Mouse (Mus musculus) erythroblast, embryonic 14.5 days (primary cell): ENCODE results near the gene Dmbt1. TPM values are rescaled to one million over a fixed set of nuclear protein-coding genes. Genes with fewer than 3 reads are reported as not detected.

Source experiments
- H3K27me3 ChIP-seq: 2 replicates; pipeline ENCODE4 v1.6.1; 2012; ENCODE audit warnings: inconsistent platforms; ENCODE audit not compliant: control insufficient read depth
- H3K36me3 ChIP-seq: 2 replicates; pipeline ENCODE4 v1.6.1; 2012; ENCODE audit warnings: mild to moderate bottlenecking, inconsistent platforms; ENCODE audit not compliant: control insufficient read depth
- H3K4me1 ChIP-seq: 2 replicates; pipeline ENCODE4 v1.6.1; 2012; ENCODE audit warnings: inconsistent platforms; ENCODE audit not compliant: control insufficient read depth
- H3K4me3 ChIP-seq: replicated peaks from 2 replicates; pipeline ENCODE3; 2012; ENCODE audit warnings: moderate library complexity, mild to moderate bottlenecking, inconsistent platforms
- H3K9me3 ChIP-seq: 2 replicates; pipeline ENCODE4 v1.6.1; 2012; ENCODE audit warnings: low read length, inconsistent platforms, mixed read lengths; ENCODE audit not compliant: control insufficient read depth
- GATA1 ChIP-seq: IDR thresholded peaks from 2 replicates; pipeline ENCODE4 v1.6.1; 2012; ENCODE audit warnings: low read length, inconsistent platforms, mixed read lengths
- TAL1 ChIP-seq: IDR thresholded peaks from 3 replicates; pipeline ENCODE4 v1.6.1; 2012; ENCODE audit warnings: low read length, inconsistent platforms, mixed read lengths
- polyA plus RNA-seq: library from polyadenylated mRNA; stranded (reverse); fragments of >175 nt; gene quantifications from 2 replicates; pipeline ENCODE4 v1.2.3, GENCODE M21; 2012

Gene Dmbt1
- not detected in 2 replicates for polyA plus RNA-seq

DNA sequence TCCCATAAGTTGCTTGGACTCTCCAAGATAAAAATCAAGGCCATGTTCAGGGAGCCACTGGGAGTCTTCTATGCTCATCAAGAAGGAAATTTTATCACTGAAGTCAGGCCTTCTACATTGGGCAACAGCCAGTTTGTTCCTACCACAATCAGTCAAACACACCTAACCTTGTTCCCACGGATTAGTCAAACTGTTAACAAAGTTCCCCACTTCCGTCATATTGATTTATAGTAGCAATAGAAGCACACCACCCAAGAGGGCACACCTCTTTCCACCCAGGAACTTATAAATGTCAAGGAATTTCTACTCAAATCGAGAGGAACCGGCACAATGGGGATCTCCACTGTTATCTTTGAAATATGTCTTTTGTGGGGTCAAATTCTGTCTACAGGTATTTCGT lies at the start of gene Dmbt1:
Gene Dmbt1 (plus strand): TSS at position 299 of the 400 bp plus-strand sequence.
- Histone ChIP-seq H3K9me3 (no peaks in the 10 kb centered on the region), H3K27me3 (no peaks in the 10 kb centered on the region), H3K4me3 (no peak within 1 kb of the TSS), H3K4me1 (no peaks in the 10 kb centered on the region), H3K36me3 (no peaks in the 10 kb centered on the region)
- no peak for TF ChIP-seq GATA1
- TF ChIP-seq TAL1, result no peak

DNA sequence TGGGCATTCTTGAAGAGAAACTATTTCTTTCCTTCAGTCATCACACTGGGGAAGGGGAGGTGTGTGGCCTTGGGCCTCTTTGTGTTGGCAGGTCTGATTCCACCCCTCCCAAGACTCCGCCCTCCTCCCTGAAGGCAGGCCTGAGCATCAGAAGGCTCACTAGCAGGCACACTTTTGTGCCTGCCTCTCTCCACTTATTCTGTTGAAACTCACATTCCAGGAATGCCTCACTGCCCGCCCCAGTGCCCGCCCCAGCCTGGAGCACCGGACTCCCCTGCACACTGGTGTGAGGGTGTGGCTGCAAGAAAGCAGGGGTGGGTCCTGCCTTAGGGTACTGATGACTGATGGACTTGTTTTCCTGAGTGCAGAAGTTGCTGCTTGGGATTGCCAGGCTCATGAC lies 49.5 kb upstream of the Dmbt1 start:
- TF ChIP-seq GATA1, result no peak
- no peak for TF ChIP-seq TAL1
- Histone ChIP-seq H3K36me3 (no peaks in the 10 kb centered on the region), H3K4me1 (no peaks in the 10 kb centered on the region), H3K4me3 (no peak overlapping the region), H3K27me3 (no peaks in the 10 kb centered on the region), H3K9me3 (peaks cover 5% of the 10 kb centered on the region; the same call in 1 of the 2 replicates)

DNA sequence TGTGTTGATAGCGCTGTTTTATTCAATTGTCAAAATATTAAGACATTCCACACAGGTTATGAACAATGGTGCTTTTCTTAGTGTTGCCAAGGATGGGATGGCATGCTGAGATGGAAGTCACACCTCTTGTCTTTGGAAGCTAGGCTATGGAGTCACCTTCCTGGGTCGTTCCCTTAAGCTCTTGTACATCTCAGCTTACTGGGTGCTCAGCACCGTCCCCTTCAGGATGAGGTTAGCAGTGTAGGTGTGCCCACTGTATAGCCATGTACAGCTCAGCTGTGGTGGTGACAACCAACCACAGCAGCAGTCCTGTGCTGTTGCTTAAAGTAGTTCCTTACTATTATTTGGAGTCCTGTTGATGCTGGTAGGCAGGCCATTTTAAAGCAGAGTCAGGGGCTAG lies 49.0 kb upstream of the Dmbt1 start:
- H3K27me3 ChIP-seq, result no peaks in the 10 kb centered on the region
- H3K4me1 ChIP-seq, result no peaks in the 10 kb centered on the region
- no peaks in the 10 kb centered on the region for H3K36me3 ChIP-seq
- no peak overlapping the region for H3K4me3 ChIP-seq
- TF ChIP-seq GATA1, result no peak
- TF ChIP-seq TAL1, result no peak
- peaks cover 5% of the 10 kb centered on the region; the same call in 1 of the 2 replicates for H3K9me3 ChIP-seq

DNA sequence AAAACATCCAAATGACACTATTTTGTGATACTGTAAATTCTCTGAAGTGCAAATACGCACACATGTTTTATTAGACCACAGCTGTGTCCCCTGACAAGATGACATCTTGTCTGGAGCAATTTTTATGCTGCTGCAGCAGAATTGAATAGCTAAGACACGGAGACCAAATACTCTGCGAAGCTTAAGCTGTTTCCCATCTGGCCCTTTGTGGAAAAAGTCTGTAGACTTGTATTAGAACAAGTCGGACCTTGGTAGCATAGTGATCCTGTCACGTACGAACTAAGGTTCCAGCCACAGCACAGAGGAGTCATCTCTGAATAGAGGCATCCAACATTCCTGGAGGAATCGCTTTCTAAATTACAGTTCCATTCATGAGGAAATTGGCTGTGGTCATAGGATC lies 47.6 kb upstream of the Dmbt1 start:
- Histone ChIP-seq H3K9me3 (peaks cover 5% of the 10 kb centered on the region; the same call in 1 of the 2 replicates), H3K4me3 (no peak overlapping the region), H3K27me3 (no peaks in the 10 kb centered on the region), H3K4me1 (no peaks in the 10 kb centered on the region), H3K36me3 (no peaks in the 10 kb centered on the region)
- no peak for TF ChIP-seq TAL1
- no peak for TF ChIP-seq GATA1

DNA sequence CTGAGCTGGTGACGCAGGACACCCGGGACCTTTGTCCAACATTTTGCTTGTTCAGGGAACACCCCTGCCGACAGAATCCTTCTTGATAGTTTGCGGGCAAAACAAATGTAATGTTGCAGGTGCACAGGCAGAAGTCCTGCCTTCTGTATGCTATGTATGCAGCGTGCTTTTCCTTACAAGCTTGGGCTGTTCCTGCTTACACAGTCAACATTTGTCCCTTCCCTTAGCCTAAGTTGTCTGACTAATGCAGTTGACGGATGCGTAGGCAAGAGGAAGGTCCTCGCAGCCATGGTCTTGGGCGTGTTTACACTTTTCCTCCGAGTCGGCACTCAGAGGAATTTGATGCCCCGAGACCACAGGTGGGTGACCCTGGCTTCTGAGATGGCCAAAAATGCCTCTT lies 46.7 kb upstream of the Dmbt1 start:
- Histone ChIP-seq H3K4me3 (no peak overlapping the region), H3K4me1 (no peaks in the 10 kb centered on the region), H3K9me3 (peaks cover 5% of the 10 kb centered on the region; the same call in 1 of the 2 replicates), H3K36me3 (no peaks in the 10 kb centered on the region), H3K27me3 (no peaks in the 10 kb centered on the region)
- TF ChIP-seq GATA1 (no peak), TAL1 (no peak)

DNA sequence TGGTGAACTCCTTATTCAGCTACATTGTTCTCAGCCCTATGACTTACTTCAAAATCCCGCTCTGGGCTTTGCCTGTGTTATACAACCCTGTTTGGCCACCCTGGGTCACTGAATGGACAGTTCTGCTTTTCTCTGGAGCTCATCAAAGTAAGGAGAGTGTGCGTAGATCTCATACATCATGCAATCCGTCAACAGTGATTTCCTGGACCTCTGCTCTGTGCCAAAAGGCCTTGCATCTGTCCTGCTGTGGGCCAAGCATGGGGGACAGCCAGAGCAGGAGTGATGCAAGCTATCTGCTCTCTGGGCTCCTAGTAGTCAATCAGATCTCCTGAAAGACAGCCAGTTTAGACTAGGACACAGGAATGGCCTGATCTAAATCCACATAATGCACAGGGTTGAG lies 46.1 kb upstream of the Dmbt1 start:
- Histone ChIP-seq H3K9me3 (peaks cover 5% of the 10 kb centered on the region; the same call in 1 of the 2 replicates), H3K36me3 (no peaks in the 10 kb centered on the region), H3K27me3 (no peaks in the 10 kb centered on the region), H3K4me1 (no peaks in the 10 kb centered on the region), H3K4me3 (no peak overlapping the region)
- TF ChIP-seq TAL1 (no peak), GATA1 (no peak)

DNA sequence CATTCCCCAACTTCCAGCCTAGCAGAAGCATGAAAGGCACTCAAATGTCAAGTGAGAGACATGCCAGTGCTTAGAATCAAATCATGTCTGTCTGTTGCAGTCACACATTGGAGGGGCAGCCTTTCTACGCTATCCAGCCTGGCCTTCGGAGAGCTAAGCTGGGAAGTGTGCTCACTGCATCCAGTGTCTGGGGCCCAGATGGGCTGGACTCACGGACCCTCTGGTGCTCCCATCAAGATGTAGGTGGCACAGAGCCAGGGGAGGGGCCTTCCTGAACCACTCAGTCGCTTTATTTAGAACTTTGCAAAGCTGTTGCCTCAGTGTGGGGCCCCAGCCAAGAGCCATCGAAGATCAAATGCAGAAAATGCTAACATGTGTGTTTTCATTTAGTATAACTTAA lies 43.7 kb upstream of the Dmbt1 start:
- H3K4me3 ChIP-seq, result no peak overlapping the region
- TF ChIP-seq TAL1 (no peak), GATA1 (no peak)
- H3K36me3 ChIP-seq, result no peaks in the 10 kb centered on the region
- H3K27me3 ChIP-seq, result no peaks in the 10 kb centered on the region
- H3K9me3 ChIP-seq, result peaks cover 5% of the 10 kb centered on the region; the same call in 1 of the 2 replicates
- no peaks in the 10 kb centered on the region for H3K4me1 ChIP-seq

DNA sequence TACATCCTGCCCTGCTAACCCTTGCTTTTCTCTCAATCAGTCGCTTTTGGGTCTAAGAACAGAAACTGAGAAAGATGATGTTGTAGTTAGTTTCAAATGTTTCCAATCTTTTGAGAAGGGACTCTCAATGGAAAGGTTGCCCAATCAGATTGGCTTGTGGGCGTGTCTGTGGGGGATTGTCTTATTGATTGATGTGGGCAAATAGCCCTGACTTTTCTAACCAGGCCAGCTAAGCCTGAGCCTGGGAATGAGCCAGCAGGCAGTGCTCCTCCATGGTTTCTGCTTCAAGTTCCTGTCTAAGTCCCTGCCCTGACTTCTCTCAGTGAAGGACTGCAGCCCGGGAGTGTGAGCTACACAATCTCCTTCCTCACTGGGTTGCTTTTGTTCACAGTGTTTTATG lies 42.5 kb upstream of the Dmbt1 start:
- H3K4me3 ChIP-seq, result no peak overlapping the region
- TF ChIP-seq TAL1 (no peak), GATA1 (no peak)
- no peaks in the 10 kb centered on the region for H3K36me3 ChIP-seq
- H3K4me1 ChIP-seq, result no peaks in the 10 kb centered on the region
- H3K9me3 ChIP-seq, result peaks cover 5% of the 10 kb centered on the region; the same call in 1 of the 2 replicates
- no peaks in the 10 kb centered on the region for H3K27me3 ChIP-seq

DNA sequence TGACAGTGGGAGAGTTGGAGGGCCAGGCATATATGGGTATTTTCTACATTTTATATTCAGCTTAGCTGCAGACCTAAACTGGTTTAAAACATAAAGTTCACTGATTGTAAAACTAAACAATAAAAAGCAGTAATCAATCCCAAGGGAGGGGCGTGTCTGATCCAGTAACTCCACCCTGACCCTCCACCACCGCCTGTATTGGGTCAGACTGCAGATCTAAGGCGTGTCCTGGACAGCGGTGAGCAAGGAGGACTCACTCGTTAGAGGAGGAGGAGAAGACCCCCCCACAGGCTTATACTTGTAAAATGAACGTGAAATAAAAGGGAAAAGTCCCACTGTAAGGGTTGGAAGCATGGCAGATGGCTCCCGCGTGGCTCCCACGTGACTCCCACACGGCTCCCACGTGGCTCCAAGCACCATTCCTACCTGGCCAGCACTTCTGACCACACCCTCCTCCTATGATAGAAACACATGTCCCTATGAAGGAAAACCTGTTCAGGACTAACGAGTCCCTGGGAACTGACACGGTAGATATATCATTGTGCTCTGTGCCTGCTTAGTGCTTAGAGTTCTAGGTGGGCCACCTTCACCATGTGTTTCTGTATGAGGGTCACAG lies 40.6 kb upstream of the Dmbt1 start:
- Histone ChIP-seq H3K4me1 (no peaks in the 10 kb centered on the region), H3K36me3 (no peaks in the 10 kb centered on the region)
- no peak for TF ChIP-seq TAL1

DNA sequence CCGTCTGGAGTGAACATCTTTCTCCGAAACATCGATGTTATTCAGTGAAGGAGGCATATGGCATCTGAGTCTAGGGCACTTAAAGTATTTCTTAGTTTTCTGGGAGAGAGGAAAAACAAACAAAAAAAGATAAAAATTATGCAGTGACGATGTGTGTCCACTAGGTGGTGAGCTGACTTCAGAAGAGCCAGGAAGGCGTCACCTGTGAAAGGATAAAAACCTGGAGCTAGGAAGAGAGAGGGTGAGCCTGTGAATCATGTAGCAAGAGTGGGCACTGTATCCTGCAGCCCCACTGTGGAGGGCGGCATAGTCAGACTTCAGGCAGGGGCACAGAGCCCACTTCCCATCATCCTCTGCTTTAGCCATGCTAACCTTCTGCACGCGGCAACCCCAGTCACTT lies 37.9 kb upstream of the Dmbt1 start:
- H3K4me1 ChIP-seq, result no peaks in the 10 kb centered on the region
- no peaks in the 10 kb centered on the region for H3K36me3 ChIP-seq
- H3K27me3 ChIP-seq, result no peaks in the 10 kb centered on the region
- H3K9me3 ChIP-seq, result no peaks in the 10 kb centered on the region
- TF ChIP-seq GATA1 (no peak), TAL1 (no peak)
- no peak overlapping the region for H3K4me3 ChIP-seq

More for the DNA sequence above, 40.6 kb upstream of the Dmbt1 start:
- no peaks in the 10 kb centered on the region for H3K27me3 ChIP-seq
- no peak overlapping the region for H3K4me3 ChIP-seq
- H3K9me3 ChIP-seq, result no peaks in the 10 kb centered on the region
